Mouse (Mus musculus): Measurements from ENCODE around the gene Cnga2.
"Not testable (repeated sequence)": the region's sequence is repeated elsewhere in the genome, so short reads cannot be mapped to it uniquely, and the experiment has no call there.

Gene Cnga2

DNA sequence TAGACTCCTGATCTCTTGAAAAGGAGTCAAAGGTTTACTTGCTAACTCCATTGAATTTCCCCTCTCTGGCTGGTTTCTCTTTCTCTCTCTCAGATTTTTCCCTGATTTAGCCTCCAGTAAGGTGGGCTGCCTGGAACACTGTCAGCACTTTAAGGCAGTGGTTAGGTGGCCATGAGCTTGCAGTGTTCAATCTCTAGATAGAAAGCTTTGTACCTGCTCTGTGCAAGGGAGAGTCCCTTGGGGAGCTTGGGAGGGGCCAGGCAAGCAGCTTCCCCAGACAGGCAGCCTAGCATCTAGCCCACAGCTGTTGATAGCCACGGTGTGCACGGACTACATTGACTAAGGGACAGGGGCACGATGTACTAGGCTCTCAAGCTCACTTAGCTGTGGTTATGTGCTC lies at the start of gene Cnga2:
TSS of gene Cnga2 (plus strand) at position 301 of the 400 bp plus-strand sequence.
- DNase-seq, result no peak

DNA sequence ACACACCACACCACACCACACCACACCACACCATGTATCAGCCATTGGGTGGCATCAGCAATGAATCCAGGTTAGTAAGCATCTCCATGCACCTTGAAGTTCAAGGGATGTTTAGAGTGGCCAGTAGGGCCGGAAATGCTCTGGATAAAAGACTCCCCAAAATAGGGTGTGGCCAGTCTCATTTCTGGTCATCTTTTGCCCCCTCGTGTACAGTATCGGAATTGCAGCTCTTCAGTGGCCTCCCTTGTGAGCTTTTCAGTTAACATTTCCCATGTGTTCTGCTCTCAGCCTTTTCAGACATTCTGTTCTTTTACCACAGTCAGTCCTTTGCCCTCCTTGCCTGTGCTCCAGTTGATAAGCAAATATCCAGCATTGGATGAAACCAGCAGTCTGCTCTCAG lies 45.0 kb upstream of the Cnga2 start:
- DNase-seq, result peak; percentile 34

- no peak for DNase-seq
These were observed 33.3 kb upstream of the Cnga2 start for GRCm38 (mm10) chrX:71958366-71958765.

- DNase-seq, result peak; percentile 47
These were observed 29.3 kb upstream of the Cnga2 start, which contains the start of gene Prrg3 for GRCm38 (mm10) chrX:71962073-71963051. Gene Prrg3, plus strand, starts transcription at chrX:71962624.

DNA sequence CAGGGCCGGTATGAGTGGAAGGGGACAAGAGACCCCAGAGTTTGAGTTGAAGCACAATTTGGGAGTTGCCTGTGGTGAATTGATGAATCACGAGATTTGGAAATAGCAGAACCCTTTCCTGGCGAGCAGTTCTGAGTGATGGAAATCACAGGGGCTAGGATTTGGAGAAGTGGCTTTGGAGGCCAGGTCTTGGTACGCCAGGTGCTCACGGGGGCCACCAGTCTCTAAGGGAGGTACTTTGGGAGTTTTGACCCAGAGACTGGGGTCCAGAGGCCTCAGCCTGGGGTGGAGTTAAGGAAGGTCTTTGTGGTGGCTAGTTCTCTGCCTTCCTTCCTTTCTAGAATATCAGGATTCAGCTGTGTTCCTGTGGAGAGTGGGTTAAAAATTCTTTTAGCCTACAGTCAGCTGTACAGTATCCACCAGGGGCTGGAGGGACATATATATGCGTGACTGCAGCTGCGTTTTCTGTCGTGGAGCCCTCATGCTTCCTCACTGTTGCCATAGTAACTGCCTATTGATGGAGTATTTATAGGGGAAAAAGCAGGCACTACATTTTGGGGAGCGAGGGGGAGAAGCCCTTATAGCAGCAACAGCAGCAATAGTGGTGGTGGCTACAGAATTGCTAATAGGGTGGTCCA lies 28.3 kb upstream of the Cnga2 start:
- DNase-seq, result no peak

DNA sequence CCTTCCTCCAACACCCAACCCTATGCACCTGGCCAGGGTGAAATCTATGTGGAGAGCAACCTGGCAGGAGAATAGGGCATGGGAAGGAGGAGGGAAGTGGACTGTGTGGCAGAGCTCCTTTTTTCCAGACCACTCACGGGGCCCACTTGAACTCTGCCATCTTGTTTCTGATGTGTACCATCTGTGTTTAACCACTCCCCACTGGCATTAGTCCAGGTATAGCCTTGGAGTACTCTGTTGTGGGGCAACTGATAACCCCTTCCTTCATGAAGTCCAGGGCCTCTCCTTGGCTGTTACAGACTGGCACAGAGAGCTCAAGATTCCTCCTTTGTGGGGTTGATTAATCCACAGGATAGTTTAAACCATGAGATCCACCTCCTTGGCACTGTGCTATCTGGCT lies 23.4 kb upstream of the Cnga2 start:
- no peak for DNase-seq

GRCm38 (mm10) chrX:71968816-71969215 lies 22.8 kb upstream of the Cnga2 start:
- no peak for DNase-seq

- DNase-seq, result no peak
These were observed 20.3 kb upstream of the Cnga2 start for GRCm38 (mm10) chrX:71971325-71971724.

DNA sequence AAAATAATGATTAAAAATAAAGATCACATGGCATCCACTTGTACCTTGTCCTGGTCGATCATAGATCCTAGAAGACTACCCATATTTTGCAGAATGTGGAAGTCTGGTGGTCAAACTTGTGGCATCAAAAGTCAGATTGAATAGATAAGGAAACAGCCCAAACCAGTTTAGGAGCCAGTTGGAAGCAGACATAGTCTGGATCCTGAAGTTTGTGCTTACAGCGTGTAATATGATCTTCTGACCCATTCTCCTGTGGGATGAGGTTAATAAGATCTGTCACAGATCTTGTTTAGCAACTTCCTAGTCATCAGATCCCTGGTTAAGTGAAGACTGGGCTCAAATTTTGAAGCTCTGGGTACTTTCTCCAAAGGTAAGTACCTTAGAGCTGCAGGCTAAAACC lies 19.0 kb upstream of the Cnga2 start, which contains the start of gene Fate1:
TSS of gene Fate1 (plus strand) at position 301 of the 400 bp plus-strand sequence.
- DNase-seq, result no peak

DNA sequence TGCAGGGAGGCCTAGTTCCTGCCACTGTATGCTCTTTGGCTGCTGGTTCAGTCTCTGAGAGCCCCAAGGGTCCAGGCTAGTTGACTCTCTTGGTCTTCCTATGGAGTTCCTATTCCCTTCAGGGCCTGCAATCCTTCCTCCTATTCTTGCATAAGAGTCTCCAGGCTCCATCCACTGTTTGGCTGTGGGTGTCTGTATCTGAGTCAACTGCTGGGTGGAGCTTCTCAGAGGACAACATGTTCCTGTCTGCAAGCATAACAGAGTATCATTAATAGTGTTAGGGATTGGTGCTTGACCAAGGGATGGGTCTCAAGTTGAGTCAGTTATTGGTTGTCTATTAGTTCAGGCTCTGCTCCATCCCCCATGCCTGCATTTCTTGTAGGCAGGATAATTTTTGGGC lies 14.0 kb upstream of the Cnga2 start:
- DNase-seq, result not testable (repeated sequence)

DNA sequence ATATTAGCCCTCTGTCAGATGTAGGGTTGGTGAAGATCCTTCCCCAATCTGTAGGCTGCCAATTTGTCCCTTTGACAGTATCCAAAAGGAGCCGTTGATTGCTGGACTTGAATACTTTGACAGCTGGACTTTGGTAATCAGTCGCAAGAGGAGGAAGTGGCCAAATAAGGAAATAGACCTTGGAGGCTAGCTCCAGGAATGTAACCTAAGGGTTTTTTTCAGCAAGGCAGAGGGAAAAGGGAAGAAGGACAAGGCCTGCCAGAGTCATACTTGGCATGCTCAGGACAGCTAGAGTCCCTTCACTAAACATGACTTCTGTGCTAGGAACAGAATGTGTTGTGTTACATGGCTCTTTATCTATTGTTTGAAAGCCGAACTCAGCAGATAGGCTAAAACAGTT lies 11.2 kb upstream of the Cnga2 start:
- peak; percentile 1 for DNase-seq

- DNase-seq, result peak; percentile 1
These were observed 10.3 kb upstream of the Cnga2 start for GRCm38 (mm10) chrX:71981322-71981721.

DNA sequence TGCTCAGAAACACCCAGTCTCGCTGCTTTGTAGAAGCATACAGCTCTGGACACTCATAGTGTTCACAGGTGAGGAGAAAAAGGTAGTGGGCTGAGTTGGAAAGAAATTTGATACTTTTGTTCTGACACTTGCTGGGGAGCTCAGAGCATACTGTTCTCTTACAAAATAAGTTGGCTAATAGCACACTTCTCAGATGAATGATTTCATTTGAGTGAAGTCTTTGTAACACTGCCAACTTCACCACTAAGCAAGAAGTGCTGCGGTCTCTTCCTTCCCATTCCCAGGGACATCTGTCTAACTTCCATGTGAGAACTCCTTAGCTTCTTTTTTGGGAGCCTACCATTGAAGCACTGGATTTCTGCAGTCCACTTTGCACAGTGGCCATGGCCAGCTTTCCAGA lies 8.4 kb upstream of the Cnga2 start:
- DNase-seq, result no peak

DNA sequence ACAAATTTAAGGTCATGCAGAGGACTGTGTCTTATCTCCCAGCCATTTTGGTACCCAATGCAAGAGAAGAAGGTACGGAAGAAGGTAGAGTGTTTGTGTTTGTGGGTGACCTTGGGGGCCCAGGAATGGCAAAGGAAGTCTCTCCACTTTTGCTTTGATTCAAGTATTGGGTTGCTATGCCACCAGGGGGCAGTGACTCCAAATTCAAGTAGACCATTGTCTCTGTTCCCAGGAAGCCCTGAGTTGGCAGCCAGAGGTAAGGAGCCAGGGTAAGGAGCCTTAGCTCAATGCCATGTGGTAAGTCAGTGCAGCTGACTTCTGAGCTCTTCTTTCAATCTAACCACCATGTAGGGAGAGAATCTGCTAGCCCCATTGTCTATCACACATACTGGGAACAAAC lies 7.9 kb upstream of the Cnga2 start:
- DNase-seq, result peak; percentile 1

GRCm38 (mm10) chrX:71995972-71996371 lies 4.3 kb downstream of the Cnga2 start:
- DNase-seq, result no peak

- no peak for DNase-seq
These were observed 18.3 kb downstream of the Cnga2 start for GRCm38 (mm10) chrX:72009930-72010329.

- DNase-seq, result peak; percentile 14
These were observed 20.6 kb downstream of the Cnga2 start for GRCm38 (mm10) chrX:72012236-72012635.

DNA sequence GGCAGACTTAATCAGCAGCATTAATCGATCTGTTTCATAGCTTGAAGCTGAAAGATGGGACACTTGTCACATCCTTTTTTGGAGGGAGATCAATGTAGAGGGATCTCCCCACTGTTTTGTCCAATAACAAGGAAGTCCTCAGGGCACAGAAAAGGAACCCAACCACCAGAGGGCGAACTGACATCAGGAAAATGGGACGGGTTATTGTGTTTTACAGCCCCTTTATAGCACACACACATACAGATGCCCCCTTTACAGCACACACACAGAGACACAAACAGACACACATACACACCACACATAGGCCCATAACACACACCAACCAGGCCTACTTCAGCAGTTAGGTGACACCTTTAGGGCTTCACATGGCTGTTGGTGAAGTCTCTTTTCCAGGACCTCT lies 21.2 kb downstream of the Cnga2 start:
- DNase-seq, result peak; percentile 19

- no peak for DNase-seq
These were observed 30.6 kb downstream of the Cnga2 start for GRCm38 (mm10) chrX:72022241-72022640.

DNA sequence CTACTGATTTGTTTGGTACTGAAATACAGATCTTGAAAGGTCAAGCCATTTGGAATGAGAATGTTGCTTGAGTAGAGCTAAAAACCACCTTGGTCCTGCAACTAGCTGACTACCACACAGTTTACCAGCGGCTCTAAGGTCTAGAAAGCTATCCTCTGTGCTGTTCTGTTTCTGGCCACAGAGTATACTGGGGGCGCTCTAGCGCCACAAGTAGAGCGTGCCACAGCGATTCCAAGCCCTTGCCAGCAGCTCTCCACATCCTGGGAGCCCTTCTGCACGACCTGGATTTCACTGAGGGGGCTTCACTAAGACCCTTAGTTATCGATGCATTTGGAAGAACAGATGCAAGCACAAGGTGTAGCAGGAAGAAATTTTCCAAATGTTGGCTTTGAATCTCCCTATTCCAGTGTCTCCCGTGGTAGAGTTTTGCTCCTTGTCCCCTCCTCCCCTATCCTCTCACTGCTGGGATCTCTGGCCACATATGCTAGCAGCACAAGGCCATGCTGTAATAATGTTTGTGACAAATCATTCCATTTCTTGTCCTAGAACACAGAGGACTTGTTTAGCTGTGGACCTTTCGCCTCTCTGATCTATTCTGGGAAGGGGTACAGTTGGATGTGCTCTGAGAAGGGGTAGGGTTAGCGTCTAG lies 31.2 kb downstream of the Cnga2 start:
- peak; percentile 15 for DNase-seq

DNA sequence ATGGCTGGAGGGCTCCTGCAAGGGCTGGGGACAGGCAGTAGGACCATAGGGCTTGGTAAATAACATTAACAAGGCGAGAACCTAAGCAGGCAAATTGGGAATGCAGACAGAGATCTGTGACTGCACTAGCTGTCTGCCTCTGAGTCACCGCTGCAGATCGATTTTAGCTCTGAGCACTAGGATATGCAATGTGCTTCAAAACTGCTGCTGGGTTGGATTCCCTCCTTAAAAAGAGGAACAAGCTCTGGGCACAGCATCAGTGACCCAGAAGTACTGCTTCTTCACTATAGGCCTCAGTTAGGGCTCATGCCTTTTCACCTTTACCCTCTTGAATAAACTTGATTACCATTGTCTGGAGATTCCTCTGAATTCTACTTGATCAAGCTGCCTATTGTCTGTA lies 31.9 kb downstream of the Cnga2 start:
- no peak for DNase-seq

DNA sequence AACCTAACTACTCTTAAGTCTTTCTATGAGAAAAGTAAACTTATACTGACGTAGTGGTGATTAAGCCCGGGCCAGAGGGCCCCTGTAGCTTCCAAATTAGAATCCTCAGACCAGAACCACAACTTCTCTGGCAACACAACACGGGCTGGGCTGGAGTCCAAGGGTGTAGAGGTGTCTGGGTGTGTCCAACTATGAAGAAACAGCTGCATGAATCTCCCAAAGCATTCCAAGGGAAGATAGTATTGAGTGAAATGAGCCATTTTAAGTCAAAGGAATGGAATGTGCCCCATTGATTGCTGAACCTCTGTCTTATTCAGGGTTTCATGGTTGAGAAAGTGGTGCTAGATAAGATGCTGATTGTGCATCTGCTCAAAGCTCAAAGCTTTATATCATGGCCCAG lies 52.4 kb downstream of the Cnga2 start:
- DNase-seq, result no peak

DNA sequence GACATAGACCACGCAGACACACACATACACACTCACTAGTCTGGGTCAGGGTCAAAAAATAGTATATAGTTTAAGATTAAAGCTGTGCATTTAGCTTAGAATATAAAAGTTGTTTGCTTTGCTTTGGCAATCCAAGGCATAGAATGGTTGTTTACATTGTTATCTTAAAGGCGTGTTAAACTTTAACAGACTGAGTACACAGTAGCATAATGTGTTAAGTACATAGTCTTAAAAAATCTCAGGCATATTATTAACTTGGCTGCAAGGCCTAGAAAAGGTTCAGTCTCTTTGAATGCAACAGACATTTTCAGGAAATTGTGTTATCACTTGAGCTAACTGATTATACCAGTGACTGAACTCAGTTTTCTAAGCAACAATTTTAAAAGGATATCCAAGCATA lies 56.3 kb downstream of the Cnga2 start:
- DNase-seq, result no peak

Measured in kidney, postnatal 14 days (tissue).